Mouse (Mus musculus) liver, embryonic 18 days (tissue): ENCODE measurements around the gene Abcc5. TPM values are rescaled to one million over a fixed set of nuclear protein-coding genes. Genes with fewer than 3 reads are reported as not detected.

Experiments
- polyA plus RNA-seq: library from polyadenylated mRNA; depleted of rRNA; stranded (reverse); fragments of >200 nt; gene quantifications from 2 replicates; pipeline ENCODE4 v1.2.3, GENCODE M21; 2012; rRNA removed

Abcc5 gene
- polyA plus RNA-seq = 17.2 and 18.9 TPM in 2 replicates

GRCm38 (mm10) chr16:20425855-20426598 lies at the start of gene Abcc5:
Gene Abcc5 (minus strand): TSS chr16:20426394.

DNA sequence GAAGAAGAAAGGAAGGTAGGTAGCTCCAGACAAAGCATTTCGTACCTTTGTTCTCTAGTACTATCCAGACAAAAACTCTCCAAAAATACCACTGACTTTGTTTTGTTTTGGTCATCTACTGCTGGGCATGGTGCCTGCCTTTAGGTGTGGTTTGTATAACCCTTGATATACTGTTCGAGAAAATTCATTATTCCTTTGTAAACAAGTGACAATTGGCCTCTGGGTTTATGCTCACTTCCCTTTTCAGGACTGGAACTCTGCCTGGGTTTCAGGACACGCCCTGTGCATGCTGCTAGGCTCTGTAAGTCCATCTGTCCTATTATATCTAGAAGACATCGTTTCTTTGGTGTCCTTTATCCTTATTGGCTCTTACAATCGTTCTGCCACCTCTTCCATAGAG lies 100.9 kb downstream of the Abcc5 start, which contains the start of gene Cyp2ab1:
Gene Cyp2ab1 (minus strand): TSS at position 119 of the 400 bp plus-strand sequence.

DNA sequence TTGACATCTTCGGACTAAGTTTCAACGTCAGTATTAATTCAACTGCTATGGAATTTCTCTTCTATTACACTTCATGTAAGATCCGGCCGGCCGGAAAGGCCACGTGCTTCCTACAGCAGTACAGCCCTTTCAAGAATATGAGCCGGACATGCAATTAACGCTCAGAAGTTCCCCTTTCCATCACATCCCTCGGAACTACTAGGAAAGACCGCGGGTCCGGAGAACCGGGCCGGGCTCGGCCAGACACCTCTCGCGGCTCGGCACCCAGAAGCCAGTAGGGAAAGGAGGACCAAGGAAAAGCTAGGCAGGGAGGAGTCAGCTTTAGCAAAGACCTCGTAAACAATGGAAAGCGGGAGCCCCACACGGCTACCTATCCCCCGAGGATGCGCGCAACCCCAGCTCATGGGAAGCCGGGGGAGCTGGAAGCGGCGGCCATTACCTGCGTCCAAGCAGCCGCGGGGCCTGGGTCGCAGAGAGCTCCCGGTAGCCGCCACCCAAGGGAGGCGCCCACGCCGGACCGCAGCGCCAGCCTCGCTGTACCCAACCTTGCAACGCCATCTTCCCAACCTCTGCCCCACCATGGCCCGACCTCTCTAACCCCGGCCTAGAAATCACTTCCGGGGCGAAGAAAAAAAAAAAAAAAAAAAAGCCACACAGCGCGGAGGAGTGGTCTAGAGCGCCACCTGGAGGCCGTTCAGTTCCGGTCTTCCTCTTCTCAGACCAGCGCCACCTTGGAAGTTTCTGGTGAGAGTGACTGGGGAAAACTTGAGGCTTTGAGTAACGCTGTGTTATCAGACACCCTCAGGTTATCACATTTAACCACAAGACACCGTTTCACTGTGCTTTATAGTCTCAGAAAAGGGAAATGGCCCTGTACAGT lies 124.2 kb downstream of the Abcc5 start, which contains the start of gene Parl:
Gene Parl (minus strand): TSS at position 618 of the 880 bp plus-strand sequence.

Other genes with a start within 250 kb of the Abcc5 start
- gene Map6d1, start 185.0 kb downstream of the Abcc5 start, polyA plus RNA-seq = 0.01 TPM in 1 of 2 replicates, not detected in the other
- gene Parl, start 124.0 kb downstream of the Abcc5 start, polyA plus RNA-seq = 17.9 and 20.3 TPM in 2 replicates
- gene Cyp2ab1, start 101.0 kb downstream of the Abcc5 start, polyA plus RNA-seq = 0.02 TPM in 1 of 2 replicates, not detected in the other
- gene Eif2b5, start 72.4 kb upstream of the Abcc5 start, polyA plus RNA-seq = 16.9 and 17.2 TPM in 2 replicates
- gene Dvl3, start 90.6 kb upstream of the Abcc5 start, polyA plus RNA-seq = 5.8 and 8.0 TPM in 2 replicates
- gene Ap2m1, start 109.1 kb upstream of the Abcc5 start, polyA plus RNA-seq = 288 and 314 TPM in 2 replicates
- gene Abcf3, start 122.2 kb upstream of the Abcc5 start, polyA plus RNA-seq = 15.9 and 18.1 TPM in 2 replicates
- 0.01 and 0.06 TPM in 2 replicates for gene Vwa5b2, start 163.1 kb upstream of the Abcc5 start, polyA plus RNA-seq
- gene Eef1akmt4, start 185.2 kb upstream of the Abcc5 start, polyA plus RNA-seq = 11.2 and 11.3 TPM in 2 replicates
- not detected in 2 replicates for gene Gm49333, start 185.2 kb upstream of the Abcc5 start, polyA plus RNA-seq
- gene Alg3, start 185.3 kb upstream of the Abcc5 start, polyA plus RNA-seq = 6.8 and 8.4 TPM in 2 replicates
- 0.12 and 0.17 TPM in 2 replicates for gene Camk2n2, start 194.9 kb upstream of the Abcc5 start, polyA plus RNA-seq
- 0.08 and 0.12 TPM in 2 replicates for gene Ece2, start 203.4 kb upstream of the Abcc5 start, polyA plus RNA-seq
- gene Psmd2, start 225.3 kb upstream of the Abcc5 start, polyA plus RNA-seq = 60.9 and 63.6 TPM in 2 replicates
- gene Eif4g1, start 241.9 kb upstream of the Abcc5 start, polyA plus RNA-seq = 81.5 and 99.1 TPM in 2 replicates